Mouse (Mus musculus) thymus, postnatal 4 days (tissue): ENCODE measurements around the gene Ift74.

Experiments used
- DNase-seq: peaks from one replicate; pipeline ENCODE4 v3.0.0; 2021

Ift74 gene

GRCm38 (mm10) chr4:94696368-94696767 lies 82.1 kb downstream of the Ift74 start:
- no peak for DNase-seq

GRCm38 (mm10) chr4:94711002-94711401 lies 96.7 kb downstream of the Ift74 start:
- no peak for DNase-seq

GRCm38 (mm10) chr4:94711426-94711825 lies 97.1 kb downstream of the Ift74 start:
- DNase-seq, result no peak

- no peak for DNase-seq
Observed at GRCm38 (mm10) chr4:94713741-94714140, 99.5 kb downstream of the Ift74 start.

GRCm38 (mm10) chr4:94715166-94715565 lies 100.9 kb downstream of the Ift74 start:
- no peak for DNase-seq

- DNase-seq, result no peak
Observed at GRCm38 (mm10) chr4:94725799-94726198, 111.5 kb downstream of the Ift74 start.

- DNase-seq, result no peak
Observed at GRCm38 (mm10) chr4:94732721-94733120, 118.4 kb downstream of the Ift74 start.

GRCm38 (mm10) chr4:94737326-94738295 lies 123.3 kb downstream of the Ift74 start:
- no peak for DNase-seq

GRCm38 (mm10) chr4:94738838-94739731 lies 124.8 kb downstream of the Ift74 start, which contains the start of gene Tek:
Gene Tek (plus strand): TSS chr4:94739289.
- no peak for DNase-seq

- no peak for DNase-seq
Observed at GRCm38 (mm10) chr4:94741824-94742223, 127.5 kb downstream of the Ift74 start.
